Mouse (Mus musculus) frontal cortex, postnatal 36 days (tissue): ENCODE data around the gene Pclaf.
A peak's percentile ranks its signal among the peaks of the same experiment; 100 is the strongest.

Experiments
- DNase-seq, 2 experiments: peaks; one replicate each; pipeline ENCODE4 v3.0.0; 2022; ENCODE audit warnings: low spot score in 2 of 2

Pclaf gene

GRCm38 (mm10) chr9:65890143-65890628 is at the start of gene Pclaf:
Gene Pclaf, plus strand, starts transcription at chr9:65890237.
- DNase-seq: peak; percentile 44 to 61

GRCm38 (mm10) chr9:65844421-65845165 is 45.4 kb upstream of the Pclaf start:
- DNase-seq: no peak

GRCm38 (mm10) chr9:65848154-65848553 is 41.9 kb upstream of the Pclaf start:
- DNase-seq: no peak

GRCm38 (mm10) chr9:65850203-65850602 is 39.8 kb upstream of the Pclaf start:
- no peak for DNase-seq

GRCm38 (mm10) chr9:65859656-65860055 is 30.4 kb upstream of the Pclaf start:
- no peak for DNase-seq

GRCm38 (mm10) chr9:65884564-65885315 is 5.3 kb upstream of the Pclaf start:
- peak; percentile 86 to 91 for DNase-seq

- no peak for DNase-seq
Observed at GRCm38 (mm10) chr9:65891126-65891525, 1.1 kb downstream of the Pclaf start.

GRCm38 (mm10) chr9:65896977-65897376 is 6.9 kb downstream of the Pclaf start:
- no peak for DNase-seq

GRCm38 (mm10) chr9:65902879-65903278 is 12.8 kb downstream of the Pclaf start:
- no peak for DNase-seq

GRCm38 (mm10) chr9:65903419-65903818 is 13.4 kb downstream of the Pclaf start:
- DNase-seq: no peak

- DNase-seq: peak; percentile 94 to 96
Observed at GRCm38 (mm10) chr9:65908394-65909300, 18.6 kb downstream of the Pclaf start, which contains the start of the genes Trip4 and Csnk1g1. Gene Trip4, minus strand, starts transcription at chr9:65908794. Gene Csnk1g1, plus strand, starts transcription at chr9:65908924.

GRCm38 (mm10) chr9:65909301-65909801 is 19.3 kb downstream of the Pclaf start:
- DNase-seq: peak; percentile 41 to 52

GRCm38 (mm10) chr9:65909837-65910236 is 19.8 kb downstream of the Pclaf start:
- no peak for DNase-seq

GRCm38 (mm10) chr9:65913976-65914375 is 23.9 kb downstream of the Pclaf start:
- peak in 1 of 2 experiments; percentile 24 for DNase-seq

GRCm38 (mm10) chr9:65917015-65917414 is 27.0 kb downstream of the Pclaf start:
- DNase-seq: no peak

- no peak for DNase-seq
Observed at GRCm38 (mm10) chr9:65928456-65928855, 38.4 kb downstream of the Pclaf start.

- no peak for DNase-seq
Observed at GRCm38 (mm10) chr9:65929826-65930225, 39.8 kb downstream of the Pclaf start.

- no peak for DNase-seq
Observed at GRCm38 (mm10) chr9:65937566-65937965, 47.5 kb downstream of the Pclaf start.

- no peak for DNase-seq
Observed at GRCm38 (mm10) chr9:65951082-65951587, 61.1 kb downstream of the Pclaf start.
